In the genomic region with DNA sequence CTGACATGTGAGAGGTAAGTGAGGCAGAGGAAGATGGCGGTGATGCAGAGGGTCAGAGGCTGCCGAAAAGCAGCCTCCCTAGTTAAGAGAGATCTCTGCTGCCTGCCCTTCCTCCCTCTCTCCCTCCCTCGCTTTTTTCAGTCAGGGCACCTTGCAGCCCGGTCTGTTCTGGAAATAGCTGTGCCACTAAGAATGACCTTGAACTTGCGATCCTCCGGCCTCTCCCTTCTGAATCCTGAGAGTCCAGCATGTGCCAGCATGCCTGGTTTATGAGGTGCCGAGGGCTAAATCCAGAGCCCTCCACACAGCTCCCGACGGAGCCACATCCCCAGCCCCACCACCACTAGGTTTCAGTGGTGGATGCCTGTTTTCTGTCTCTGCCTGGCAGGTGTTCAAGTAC, we compare ENCODE assay signal across 14 mouse cellular contexts. TPM values are rescaled to one million over a fixed set of nuclear protein-coding genes. Genes with fewer than 3 reads are reported as not detected.
DNase-seq lines count a peak whose midpoint lies in the region; ATAC-seq and TF ChIP-seq lines count a peak whose summit lies in the region.
"Had no signal": no experiment of that assay in that cellular context is flagged by ENCODE, and none has a peak within 500 bp of the region (broad histone marks: within the 10 kb centered on the region; RNA-seq: fewer than 3 reads in every experiment).

No protein-coding gene starts in this region.

- peaks cover 31% of the 10 kb centered on the region for H3K4me1 ChIP-seq in heart, embryonic 11.5 days (ENCODE audit: control insufficient read depth, insufficient read depth, low read length)
- no peaks in the 10 kb centered on the region for H3K4me1 ChIP-seq in kidney, adult 2 months (ENCODE audit: control insufficient read depth, insufficient read depth, low read length)
- no peaks in the 10 kb centered on the region; the same call in 1 of the 2 replicates for H3K4me1 ChIP-seq in limb, embryonic 14.5 days (ENCODE audit: control insufficient read depth, insufficient read depth, low read length)

- peak overlapping the region; percentile 67 for H3K27ac ChIP-seq in heart, embryonic 11.5 days (ENCODE audit: low read depth, low read length)
- H3K27ac ChIP-seq in kidney, adult 2 months (ENCODE audit: insufficient read depth, low read depth, low read length): peak overlapping the region; percentile 8; the same call in 1 of the 2 replicates
- H3K27ac ChIP-seq in limb, embryonic 14.5 days (replicated peaks; ENCODE audit: low read depth, low read length): peak overlapping the region; percentile 62
- no peak overlapping the region for H3K27ac ChIP-seq in gastrocnemius, adult 2 months
- H3K27ac ChIP-seq: midbrain, embryonic 13.5 days had no signal

- intact Hi-C loops in heart, postnatal 36 days (cut with DNase I): loop anchor here (5.0 kb wide), 1 partner anchor 231 kb away; no protein-coding TSS in a partner anchor
- intact Hi-C loops in gastrocnemius, adult 2 months (cut with DNase I): loop anchor here (5.0 kb wide), 3 partner anchors 46 to 456 kb away; no protein-coding TSS in a partner anchor

- no peak for TF ChIP-seq POLR2A in kidney, adult 2 months (IDR thresholded peaks at IDR 0.05; ENCODE audit: low read depth, low read length)
- TF ChIP-seq POLR2A in limb, embryonic 14.5 days (IDR thresholded peaks at IDR 0.05; ENCODE audit: borderline replicate concordance, extremely low read depth, insufficient read depth, insufficient read length): no peak

- no peaks in the 10 kb centered on the region for H3K27me3 ChIP-seq in heart, embryonic 11.5 days (ENCODE audit: control insufficient read depth, insufficient read depth, low read length)
- H3K27me3 ChIP-seq in kidney, adult 2 months (replicated peaks; ENCODE audit: control insufficient read depth, insufficient read depth, low read length): no peaks in the 10 kb centered on the region
- no peaks in the 10 kb centered on the region for H3K27me3 ChIP-seq in limb, embryonic 14.5 days (ENCODE audit: control insufficient read depth, insufficient read depth, low read length)
- H3K27me3 ChIP-seq: midbrain, embryonic 13.5 days had no signal

- TF ChIP-seq CTCF in kidney, adult 2 months (conservative IDR thresholded peaks at IDR 0.05; ENCODE audit: insufficient read depth, insufficient read length, low read depth, low read length): no peak
- TF ChIP-seq CTCF in gastrocnemius, adult 2 months (IDR thresholded peaks at IDR 0.05): no peak

- WGBS in heart, embryonic 11.5 days (ENCODE audit: insufficient replicate concordance): 49% methylated on average over 9 of the region's 9 CpGs
- WGBS in kidney, adult 2 months: 68% methylated on average over 9 of the region's 9 CpGs
- 51% methylated on average over 9 of the region's 9 CpGs for WGBS in limb, embryonic 14.5 days

- no peak overlapping the region; the same call in 1 of the 2 replicates for H3K9ac ChIP-seq in heart, embryonic 11.5 days (ENCODE audit: low read depth, low read length)
- H3K9ac ChIP-seq in limb, embryonic 14.5 days (ENCODE audit: low read depth, low read length, severe bottlenecking): no peak overlapping the region; the same call in 1 of the 2 replicates
- H3K9ac ChIP-seq: midbrain, embryonic 13.5 days had no signal

- no peak for ATAC-seq in heart, embryonic 11.5 days (replicated peaks; ENCODE audit: insufficient number of reproducible peaks, low FRiP score, low TSS enrichment)
- no peak for ATAC-seq in limb, embryonic 14.5 days (ENCODE audit: low FRiP score, low read depth)
- ATAC-seq: midbrain, embryonic 13.5 days had no signal

- H3K36me3 ChIP-seq in heart, embryonic 11.5 days (ENCODE audit: control insufficient read depth, insufficient read depth, low read length): peaks cover 4% of the 10 kb centered on the region
- no peaks in the 10 kb centered on the region for H3K36me3 ChIP-seq in kidney, adult 2 months (ENCODE audit: control insufficient read depth, insufficient read depth, low read length)
- H3K36me3 ChIP-seq in limb, embryonic 14.5 days (ENCODE audit: control insufficient read depth, insufficient read depth, low read length): peaks cover 54% of the 10 kb centered on the region
- H3K36me3 ChIP-seq: midbrain, embryonic 13.5 days had no signal

- DNase-seq in heart, postnatal 36 days: no peak
- no peak for DNase-seq in kidney, adult 2 months
- DNase-seq in kidney, adult 18-20 months: no peak
- peak; percentile 75 for DNase-seq in MN1 (ENCODE audit: low spot score)
- DNase-seq in limb, embryonic 14.5 days (ENCODE audit: low spot score): no peak
- DNase-seq in gastrocnemius, adult 2 months: no peak
- no peak for DNase-seq in right cerebral cortex, adult 18-20 months
- DNase-seq: B cell, adult 2 months; cerebellum, adult 18-20 months; kidney, postnatal 14 days had no signal

- no peak overlapping the region for H3K4me3 ChIP-seq in heart, embryonic 11.5 days (ENCODE audit: low read depth, low read length)
- H3K4me3 ChIP-seq in kidney, adult 2 months (ENCODE audit: insufficient read depth, low read depth, low read length): no peak overlapping the region
- H3K4me3 ChIP-seq in limb, embryonic 14.5 days (replicated peaks; ENCODE audit: low read length): no peak overlapping the region
- H3K4me3 ChIP-seq in gastrocnemius, adult 2 months: no peak overlapping the region
- H3K4me3 ChIP-seq: erythroblast, embryonic 14.5 days; midbrain, embryonic 13.5 days had no signal

- no peak overlapping the region for H3K4me2 ChIP-seq in heart, embryonic 11.5 days
- H3K4me2 ChIP-seq in limb, embryonic 14.5 days (replicated peaks; ENCODE audit: low read depth, low read length, severe bottlenecking): no peak overlapping the region
- H3K4me2 ChIP-seq: liver, embryonic 11.5 days; midbrain, embryonic 13.5 days had no signal

- no peaks in the 10 kb centered on the region for H3K9me3 ChIP-seq in heart, embryonic 11.5 days (replicated peaks; ENCODE audit: control insufficient read depth, low read length)
- no peaks in the 10 kb centered on the region for H3K9me3 ChIP-seq in limb, embryonic 14.5 days (ENCODE audit: control insufficient read depth, low read length)
- H3K9me3 ChIP-seq: midbrain, embryonic 13.5 days had no signal

RNA-seq across cellular contexts. Expression of gene Sulf2, which starts 49.6 kb away (rescaled TPM):
- polyA plus RNA-seq in heart, embryonic 11.5 days (2014; fragmentation: Nextera tagmentation; extraction: Ambion mirVana): 111 and 114 TPM in 2 replicates
- 10 to 100 TPM; 37.9 to 42.1 TPM for total RNA-seq in heart, postnatal 36 days (2021)
- 18.6 and 23.8 TPM in 2 replicates for polyA plus RNA-seq in kidney, adult 2 months (2012; rRNA removed)
- 294 and 361 TPM in 2 replicates for polyA plus RNA-seq in limb, embryonic 14.5 days (2012; rRNA removed)
- 200 and 235 TPM in 2 replicates for polyA plus RNA-seq in limb, embryonic 14.5 days (2014; fragmentation: Nextera tagmentation; extraction: Ambion mirVana)
- total RNA-seq in gastrocnemius, adult 2 months (2021): 10 to 100 TPM in 1 of 2 experiments, 1 to 10 TPM in 1; 5.9 to 12.2 TPM
